Mouse (Mus musculus) ovary, postnatal 10 days (tissue): ENCODE measurements around the gene Klhdc1.

Experiments
- DNase-seq: peaks from one replicate; pipeline ENCODE4 v3.0.0; 2022; ENCODE audit warnings: low spot score

Gene Klhdc1

DNA sequence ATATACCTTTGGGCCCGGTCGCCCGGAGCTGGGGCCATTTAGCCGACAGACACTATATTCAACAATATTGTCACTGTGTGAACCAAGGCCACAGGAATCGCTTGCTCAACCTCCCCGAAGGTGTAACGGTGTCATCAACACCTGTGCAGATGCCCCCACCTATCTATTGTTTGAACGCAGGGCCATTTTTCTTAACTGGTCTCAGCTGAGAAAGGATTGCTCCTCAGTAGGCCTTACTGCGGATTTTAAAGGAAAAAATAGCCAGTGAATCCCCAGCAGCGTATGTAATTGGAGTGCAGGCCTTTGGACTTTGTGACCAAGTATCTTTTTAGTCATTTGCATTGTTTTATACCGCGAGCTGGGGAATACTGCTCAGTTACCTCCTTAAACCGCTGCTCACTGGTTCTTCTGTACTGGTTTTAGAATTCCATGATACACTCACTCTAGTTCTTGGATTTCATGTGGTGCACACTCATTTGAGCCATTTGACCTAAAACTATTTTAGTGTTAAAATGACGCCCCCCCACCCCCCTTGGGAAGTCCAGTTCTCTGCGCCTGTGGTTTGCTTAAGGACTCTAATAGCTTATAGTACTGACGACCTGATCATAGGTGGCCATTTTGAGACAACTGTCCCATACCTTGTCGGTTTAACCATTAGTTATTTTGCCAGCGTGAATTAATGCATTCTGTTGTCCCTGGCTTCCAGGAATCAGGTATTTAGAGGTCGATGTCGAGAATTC, 56.6 kb downstream of the Klhdc1 start:
- no peak for DNase-seq

DNA sequence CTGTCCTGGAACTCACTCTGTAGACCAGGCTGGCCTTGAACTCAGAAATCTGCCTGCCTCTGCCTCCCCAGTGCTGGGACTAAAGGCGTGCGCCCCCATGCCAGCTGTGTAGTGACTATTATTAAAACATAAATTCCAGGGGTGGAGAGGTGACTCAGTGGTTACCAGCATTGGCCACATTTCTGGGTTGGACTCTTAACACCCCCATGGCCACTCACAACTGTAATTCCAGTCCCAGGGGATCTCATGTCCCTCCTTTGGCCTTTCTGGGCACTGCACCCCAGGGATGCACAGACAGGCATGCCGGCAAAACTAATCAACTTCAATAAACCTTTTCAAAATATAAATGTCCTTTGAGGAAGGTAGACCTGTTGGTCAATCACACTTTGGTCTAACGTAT, 57.3 kb downstream of the Klhdc1 start:
- DNase-seq, result no peak

- DNase-seq, result peak; percentile 10
These were observed 58.3 kb downstream of the Klhdc1 start for GRCm38 (mm10) chr12:69299231-69299630.

DNA sequence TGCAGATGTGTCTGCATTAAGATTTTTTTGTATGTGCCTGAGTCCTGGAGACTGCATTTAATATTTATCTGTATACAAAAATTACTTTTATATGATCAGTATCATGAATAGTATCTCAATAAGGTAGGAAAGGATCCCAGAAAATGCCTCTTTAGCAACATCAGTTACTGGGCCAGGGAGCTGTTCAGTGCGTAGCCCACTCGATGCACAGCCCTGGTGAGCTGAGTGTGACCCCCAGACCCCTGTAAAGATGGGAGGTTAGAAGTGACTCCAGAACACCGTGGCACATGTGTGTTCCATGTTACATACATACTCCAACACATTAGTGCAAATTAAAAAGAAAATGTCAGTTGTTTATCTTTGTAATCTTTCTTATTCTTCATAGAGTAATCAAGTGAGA, 58.9 kb downstream of the Klhdc1 start:
- DNase-seq, result no peak

GRCm38 (mm10) chr12:69300391-69300790, 59.4 kb downstream of the Klhdc1 start:
- DNase-seq, result no peak

DNA sequence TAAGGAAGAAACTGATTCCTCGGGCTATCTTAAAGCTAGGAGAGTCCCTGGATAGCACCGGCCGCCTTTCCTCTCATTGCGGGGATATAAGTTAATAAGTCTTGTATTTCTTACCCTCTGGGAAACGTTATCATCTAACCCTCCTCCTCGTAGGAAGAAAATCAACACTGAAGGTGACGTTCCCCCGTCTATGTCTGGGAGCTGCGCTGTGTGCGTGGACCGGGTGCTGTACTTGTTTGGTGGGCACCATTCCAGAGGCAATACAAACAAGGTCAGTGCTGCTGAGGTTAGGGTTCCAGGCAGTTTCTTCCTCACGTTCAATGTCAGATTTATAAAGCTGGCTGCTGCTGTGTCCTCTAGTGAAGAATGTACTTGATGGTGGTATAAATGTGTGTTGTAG, 61.2 kb downstream of the Klhdc1 start:
- no peak for DNase-seq

GRCm38 (mm10) chr12:69304051-69304450, 63.1 kb downstream of the Klhdc1 start:
- no peak for DNase-seq

DNA sequence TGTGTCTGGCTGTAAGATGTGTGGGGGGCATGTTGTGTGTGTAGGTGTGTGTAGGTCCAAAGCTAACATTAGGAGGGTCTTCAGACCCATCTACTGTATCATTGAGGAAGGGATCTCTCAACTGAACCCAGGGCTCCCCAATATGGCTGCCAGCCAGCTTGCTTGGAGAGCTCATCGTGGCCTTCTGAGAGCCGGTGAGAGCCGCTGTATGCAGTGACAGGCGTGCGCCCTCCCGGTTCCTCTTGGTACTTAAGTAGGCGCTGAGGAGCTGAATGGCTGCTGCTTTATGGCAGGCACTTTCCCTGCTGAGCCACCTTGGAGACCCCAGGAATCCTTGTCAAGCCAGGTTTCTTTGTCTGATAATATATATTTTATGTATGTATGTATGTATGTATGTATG, 65.4 kb downstream of the Klhdc1 start:
- no peak for DNase-seq

GRCm38 (mm10) chr12:69309659-69310058, 68.7 kb downstream of the Klhdc1 start:
- no peak for DNase-seq

- no peak for DNase-seq
These were observed 77.5 kb downstream of the Klhdc1 start for GRCm38 (mm10) chr12:69318431-69318830.

- no peak for DNase-seq
These were observed 90.2 kb downstream of the Klhdc1 start for GRCm38 (mm10) chr12:69331187-69331586.

DNA sequence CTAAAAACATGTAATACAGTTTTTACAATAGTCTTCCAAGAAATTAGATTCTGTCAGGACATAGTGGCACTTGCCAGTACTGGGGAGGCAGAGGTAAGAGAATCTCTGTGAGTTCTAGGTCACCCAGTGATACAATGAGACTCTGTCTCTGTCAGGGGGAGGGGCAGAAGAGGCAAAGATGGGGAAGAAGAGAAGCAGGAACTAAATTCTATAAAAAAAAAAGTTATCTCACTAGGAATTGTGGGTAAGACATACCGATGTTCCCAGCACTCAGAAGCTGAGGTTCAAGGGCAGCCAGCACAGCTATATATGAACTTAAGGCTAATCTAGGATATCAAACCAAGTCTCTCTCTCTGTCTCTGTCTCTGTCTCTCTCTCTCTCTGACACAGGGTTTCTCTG, 91.2 kb downstream of the Klhdc1 start:
- no peak for DNase-seq

DNA sequence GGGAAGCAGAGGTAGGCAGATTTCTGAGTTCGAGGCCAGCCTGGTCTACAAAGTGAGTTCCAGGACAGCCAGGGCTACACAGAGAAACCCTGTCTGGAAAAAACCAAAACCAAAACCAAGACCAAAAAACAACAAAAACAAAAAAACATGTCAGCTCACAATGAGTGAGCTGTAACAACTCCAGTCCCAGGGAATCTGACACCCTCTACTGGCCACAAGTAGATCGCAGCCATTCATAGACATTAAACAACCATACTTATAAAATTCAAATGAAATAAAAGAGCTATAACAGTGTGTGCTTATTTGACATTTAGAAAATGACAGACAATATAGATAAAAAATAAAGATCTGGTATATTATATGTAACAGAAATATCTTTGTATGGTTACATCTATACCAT, 92.6 kb downstream of the Klhdc1 start:
- DNase-seq, result no peak
